Mouse (Mus musculus) embryonic facial prominence, embryonic 11.5 days (tissue): ENCODE measurements around the gene Cyp27a1. TPM values are rescaled to one million over a fixed set of nuclear protein-coding genes. Genes with fewer than 3 reads are reported as not detected.

ENCODE experiments used
- ATAC-seq: fragments of 200-750 bp; cut with Nextera tagmentation; replicated peaks from 2 replicates; pipeline ENCODE4 v1.8.0; 2017; ENCODE audit warnings: low read depth; ENCODE audit not compliant: insufficient number of reproducible peaks, low FRiP score, low TSS enrichment
- DNase-seq: peaks from one replicate; pipeline ENCODE4 v3.0.0-alpha.2; 2015; ENCODE audit warnings: low spot score
- H3K27ac ChIP-seq: fragments of 300-500 bp; sonication (generic); replicated peaks from 2 replicates; pipeline ENCODE4 v1.5.1; 2014; ENCODE audit warnings: mild to moderate bottlenecking, low read depth, low read length, control low read depth
- H3K27me3 ChIP-seq: fragments of 300-500 bp; sonication (generic); 2 replicates; pipeline ENCODE4 v1.6.1; 2014; ENCODE audit warnings: mild to moderate bottlenecking, low read length, moderate library complexity, mixed read lengths; ENCODE audit not compliant: control insufficient read depth, insufficient read depth
- H3K36me3 ChIP-seq: fragments of 300-500 bp; sonication (generic); replicated peaks from 2 replicates; pipeline ENCODE4 v1.6.1; 2014; ENCODE audit warnings: low read depth, mild to moderate bottlenecking, low read length, moderate library complexity, mixed read lengths; ENCODE audit not compliant: control insufficient read depth, insufficient read depth
- H3K4me1 ChIP-seq: fragments of 300-500 bp; sonication (generic); 2 replicates; pipeline ENCODE4 v1.6.1; 2014; ENCODE audit warnings: low read length, mixed read lengths; ENCODE audit not compliant: control insufficient read depth, insufficient read depth
- H3K4me2 ChIP-seq: fragments of 300-500 bp; sonication (generic); 2 replicates; pipeline ENCODE4 v1.6.1; 2014; ENCODE audit warnings: low read depth, mild to moderate bottlenecking, control low read depth, low read length, moderate library complexity
- H3K4me3 ChIP-seq: fragments of 300-500 bp; sonication (generic); 2 replicates; pipeline ENCODE4 v1.5.1; 2014; ENCODE audit warnings: low read depth, low read length, control low read depth
- H3K9ac ChIP-seq: fragments of 300-500 bp; sonication (generic); replicated peaks from 2 replicates; pipeline ENCODE4 v1.6.1; 2014; ENCODE audit warnings: mild to moderate bottlenecking, control low read depth, low read length
- H3K9me3 ChIP-seq: fragments of 300-500 bp; sonication (generic); replicated peaks from 2 replicates; pipeline ENCODE4 v1.6.1; 2016; ENCODE audit warnings: mild to moderate bottlenecking, low read length, inconsistent platforms, mixed read lengths; ENCODE audit not compliant: control insufficient read depth
- WGBS: fragments of 180-500 bp; shearing (Covaris S2); extraction: QIAGEN DNeasy Blood & Tissue Kit; methylation state at CpG from one replicate; pipeline ENCODE4 v1.1.7; 2014; 5-methylcytosine and 5-hydroxymethylcytosine counted together
- polyA plus RNA-seq: library from polyadenylated mRNA; unstranded; fragments of >200 nt; fragmentation: Nextera tagmentation; extraction: Ambion mirVana; gene quantifications from 2 replicates; pipeline ENCODE4 v1.2.1, GENCODE M21; 2014

Cyp27a1 gene
- polyA plus RNA-seq, result 11.1 and 12.3 TPM in 2 replicates

DNA sequence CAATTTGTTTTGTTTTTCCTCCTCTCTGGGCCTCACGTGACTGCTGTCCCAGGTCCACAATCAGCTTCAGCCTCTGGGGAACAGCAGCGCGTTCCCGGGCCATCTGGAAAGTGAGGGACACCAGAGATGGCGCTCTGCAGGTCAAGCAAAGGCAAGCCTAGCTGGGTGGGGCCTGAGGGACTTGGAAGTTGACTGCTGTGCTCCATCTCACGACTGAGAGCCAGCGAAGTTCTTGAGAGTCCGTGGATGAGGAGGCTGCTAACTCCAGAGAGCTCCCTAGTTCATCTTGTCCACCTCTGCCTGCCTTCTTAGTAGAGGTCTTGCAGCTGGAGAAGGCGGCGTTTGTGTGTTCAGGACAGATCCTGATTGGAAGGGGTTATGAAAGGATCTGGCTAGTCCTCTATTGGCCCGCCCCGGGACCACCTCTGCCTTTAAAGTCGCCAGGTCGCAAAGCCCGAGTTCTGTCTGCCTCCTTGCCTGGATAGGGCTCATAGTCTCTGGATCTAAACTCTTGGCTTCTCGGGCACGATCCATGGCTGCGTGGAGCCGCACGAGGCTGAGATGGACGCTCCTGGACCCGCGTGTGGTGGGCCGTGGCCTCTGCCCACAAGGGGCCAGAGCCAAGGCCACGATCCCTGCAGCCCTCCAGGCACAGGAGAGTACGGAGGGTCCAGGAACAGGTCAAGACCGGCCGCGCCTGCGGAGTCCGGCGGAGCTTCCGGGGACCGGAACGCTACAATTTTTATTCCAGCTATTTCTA lies at the start of gene Cyp27a1:
Cyp27a1 (plus strand) TSS at position 476 of the 760 bp plus-strand sequence.
- ATAC-seq, result peak; percentile 64

GRCm38 (mm10) chr1:74665153-74665552 lies 48.2 kb upstream of the Cyp27a1 start:
- DNase-seq (no peak), ATAC-seq (no peak)
- H3K36me3 ChIP-seq, result no peaks in the 10 kb centered on the region; the same call in 1 of the 2 replicates
- H3K4me3 ChIP-seq, result no peak overlapping the region
- H3K27me3 ChIP-seq, result no peaks in the 10 kb centered on the region
- H3K27ac ChIP-seq, result no peak overlapping the region
- H3K4me1 ChIP-seq, result no peaks in the 10 kb centered on the region
- H3K4me2 ChIP-seq, result no peak overlapping the region
- 84% methylated on average over 6 of the region's 6 CpGs for WGBS
- no peak overlapping the region for H3K9ac ChIP-seq
- no peaks in the 10 kb centered on the region for H3K9me3 ChIP-seq

More for the DNA sequence above, at the start of gene Cyp27a1:
- peak; percentile 77 for DNase-seq
- Histone ChIP-seq H3K4me2 (peak within 1 kb of the TSS; percentile 72), H3K9me3 (no peaks in the 10 kb centered on the region), H3K27me3 (no peaks in the 10 kb centered on the region), H3K27ac (no peak within 1 kb of the TSS), H3K36me3 (no peaks in the 10 kb centered on the region), H3K4me1 (no peaks in the 10 kb centered on the region), H3K9ac (peak within 1 kb of the TSS; percentile 52), H3K4me3 (peak within 1 kb of the TSS; percentile 37)
- under 1% methylated on average over 35 of the region's 35 CpGs for WGBS

- H3K4me2 ChIP-seq, result no peak overlapping the region
- H3K27me3 ChIP-seq, result no peaks in the 10 kb centered on the region
- WGBS, result 94% methylated on average over 3 of the region's 3 CpGs
- no peak for DNase-seq
- H3K4me1 ChIP-seq, result no peaks in the 10 kb centered on the region
- peaks cover 3% of the 10 kb centered on the region for H3K36me3 ChIP-seq
- no peak overlapping the region for H3K9ac ChIP-seq
- no peak overlapping the region for H3K27ac ChIP-seq
- no peak overlapping the region for H3K4me3 ChIP-seq
- no peak for ATAC-seq
- no peaks in the 10 kb centered on the region for H3K9me3 ChIP-seq
Measured at GRCm38 (mm10) chr1:74668371-74668770, 45.0 kb upstream of the Cyp27a1 start.

- no peak overlapping the region for H3K9ac ChIP-seq
- H3K27me3 ChIP-seq, result no peaks in the 10 kb centered on the region
- no peak overlapping the region for H3K27ac ChIP-seq
- H3K4me2 ChIP-seq, result no peak overlapping the region
- no peak for DNase-seq
- no peak overlapping the region for H3K4me3 ChIP-seq
- H3K4me1 ChIP-seq, result no peaks in the 10 kb centered on the region
- H3K9me3 ChIP-seq, result no peaks in the 10 kb centered on the region
- peaks cover 3% of the 10 kb centered on the region for H3K36me3 ChIP-seq
- ATAC-seq, result no peak
- WGBS, result 90% methylated on average over 7 of the region's 7 CpGs
Measured at GRCm38 (mm10) chr1:74672731-74673130, 40.6 kb upstream of the Cyp27a1 start.

GRCm38 (mm10) chr1:74676863-74677262 lies 36.5 kb upstream of the Cyp27a1 start:
- no peaks in the 10 kb centered on the region for H3K9me3 ChIP-seq
- DNase-seq (no peak), ATAC-seq (no peak)
- no peaks in the 10 kb centered on the region for H3K4me1 ChIP-seq
- no peak overlapping the region for H3K27ac ChIP-seq
- 91% methylated on average over 3 of the region's 3 CpGs for WGBS
- H3K4me3 ChIP-seq, result no peak overlapping the region
- H3K4me2 ChIP-seq, result no peak overlapping the region
- peaks cover 11% of the 10 kb centered on the region for H3K36me3 ChIP-seq
- H3K9ac ChIP-seq, result no peak overlapping the region
- no peaks in the 10 kb centered on the region for H3K27me3 ChIP-seq

DNA sequence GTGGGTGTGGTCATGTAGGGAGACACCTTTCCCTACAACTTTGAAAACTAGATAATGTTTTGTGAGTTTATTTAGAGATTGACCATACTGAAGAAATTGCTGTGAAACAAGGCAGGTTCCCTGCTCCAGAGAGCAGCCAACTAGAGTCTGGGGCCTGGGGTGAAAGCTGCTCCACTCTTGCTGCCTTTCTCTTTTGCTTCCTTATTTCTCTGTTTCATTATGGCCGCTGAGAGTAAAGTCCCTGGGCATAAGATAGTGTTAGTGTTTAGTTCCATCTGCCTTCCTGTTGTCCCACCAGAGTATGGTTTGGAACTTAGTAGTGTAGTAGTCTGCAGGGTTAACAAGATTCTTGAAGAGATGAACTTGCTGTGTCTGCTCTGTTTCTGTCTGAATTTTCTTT lies 35.5 kb upstream of the Cyp27a1 start:
- Histone ChIP-seq H3K27me3 (no peaks in the 10 kb centered on the region), H3K9me3 (no peaks in the 10 kb centered on the region), H3K4me1 (no peaks in the 10 kb centered on the region), H3K36me3 (peaks cover 11% of the 10 kb centered on the region), H3K4me2 (no peak overlapping the region), H3K9ac (no peak overlapping the region), H3K4me3 (no peak overlapping the region), H3K27ac (no peak overlapping the region)
- WGBS, result 93% methylated on average over 1 of the region's 1 CpGs
- ATAC-seq (no peak), DNase-seq (no peak)

- H3K27ac ChIP-seq, result no peak overlapping the region
- H3K9ac ChIP-seq, result no peak overlapping the region
- H3K4me1 ChIP-seq, result no peaks in the 10 kb centered on the region
- H3K9me3 ChIP-seq, result no peaks in the 10 kb centered on the region
- H3K4me3 ChIP-seq, result no peak overlapping the region
- H3K27me3 ChIP-seq, result no peaks in the 10 kb centered on the region
- H3K36me3 ChIP-seq, result peaks cover 28% of the 10 kb centered on the region
- ATAC-seq (no peak), DNase-seq (no peak)
- WGBS, result 94% methylated on average over 7 of the region's 7 CpGs
- H3K4me2 ChIP-seq, result no peak overlapping the region
Measured at GRCm38 (mm10) chr1:74687131-74687530, 26.2 kb upstream of the Cyp27a1 start.

- Histone ChIP-seq H3K36me3 (peaks cover 27% of the 10 kb centered on the region), H3K4me2 (no peak overlapping the region), H3K9me3 (no peaks in the 10 kb centered on the region), H3K4me1 (no peaks in the 10 kb centered on the region), H3K4me3 (no peak overlapping the region), H3K9ac (no peak overlapping the region), H3K27ac (no peak overlapping the region), H3K27me3 (no peaks in the 10 kb centered on the region)
- DNase-seq (no peak), ATAC-seq (no peak)
- 92% methylated on average over 8 of the region's 8 CpGs for WGBS
Measured at GRCm38 (mm10) chr1:74693891-74694583, 19.3 kb upstream of the Cyp27a1 start.
